Mouse (Mus musculus): ENCODE measurements at regions not wholly inside any gene's neighbourhood (a gene's known extent, or its start where the extent isn't known, plus 50 kb on each side); places are given as distances from the start of the nearest gene placed in this dataset. TPM values are rescaled to one million over a fixed set of nuclear protein-coding genes. Genes with fewer than 3 reads are reported as not detected.

- no peak overlapping the region for H3K27ac ChIP-seq (ENCODE audit: low read length)
- 74% methylated on average over 5 of the region's 5 CpGs for WGBS
- no peaks in the 10 kb centered on the region for H3K27me3 ChIP-seq (replicated peaks; ENCODE audit: insufficient read depth, low read length)
- no peak overlapping the region for H3K9ac ChIP-seq (replicated peaks; ENCODE audit: low read depth)
- no peaks in the 10 kb centered on the region for H3K4me1 ChIP-seq (ENCODE audit: insufficient read depth, low read depth, low read length)
- TF ChIP-seq EP300 (IDR thresholded peaks at IDR 0.05) (no peak), CTCF (IDR thresholded peaks at IDR 0.05) (no peak)
- no peaks in the 10 kb centered on the region for H3K9me3 ChIP-seq (ENCODE audit: low read length)
- H3K36me3 ChIP-seq (ENCODE audit: insufficient read depth, low read length), result no peaks in the 10 kb centered on the region
- DNase-seq (ENCODE audit: low spot score), result no peak
- no peak overlapping the region for H3K4me3 ChIP-seq (ENCODE audit: low read depth, low read length)
- H3K4me2 ChIP-seq (replicated peaks; ENCODE audit: low read depth, low read length), result no peak overlapping the region
- no peak for ATAC-seq
Observed at GRCm38 (mm10) chrX:166869515-166869914, 284.0 kb upstream of the Egfl6 start.

GRCm38 (mm10) chrX:166867692-166868091, 282.2 kb upstream of the Egfl6 start:
- ATAC-seq, result no peak
- Histone ChIP-seq H3K4me2 (replicated peaks; ENCODE audit: low read depth, low read length) (no peak overlapping the region), H3K4me3 (ENCODE audit: low read depth, low read length) (no peak overlapping the region), H3K27ac (ENCODE audit: low read length) (no peak overlapping the region), H3K36me3 (ENCODE audit: insufficient read depth, low read length) (no peaks in the 10 kb centered on the region), H3K4me1 (ENCODE audit: insufficient read depth, low read depth, low read length) (no peaks in the 10 kb centered on the region), H3K9me3 (ENCODE audit: low read length) (no peaks in the 10 kb centered on the region), H3K27me3 (replicated peaks; ENCODE audit: insufficient read depth, low read length) (no peaks in the 10 kb centered on the region), H3K9ac (replicated peaks; ENCODE audit: low read depth) (no peak overlapping the region)
- TF ChIP-seq EP300 (IDR thresholded peaks at IDR 0.05) (no peak), CTCF (IDR thresholded peaks at IDR 0.05) (no peak)
- DNase-seq (ENCODE audit: low spot score), result no peak
- whole genome bisulfite sequencing, result 71% methylated on average over 2 of the region's 2 CpGs

Small RNA genes in the stretch of these regions (microRNA-seq; reads per million reads assigned to microRNA genes)
- gene Gm22368 (not detected), gene Gm44376 (not detected)
